Mouse (Mus musculus): ENCODE measurements around the gene Gipc3.

DNA sequence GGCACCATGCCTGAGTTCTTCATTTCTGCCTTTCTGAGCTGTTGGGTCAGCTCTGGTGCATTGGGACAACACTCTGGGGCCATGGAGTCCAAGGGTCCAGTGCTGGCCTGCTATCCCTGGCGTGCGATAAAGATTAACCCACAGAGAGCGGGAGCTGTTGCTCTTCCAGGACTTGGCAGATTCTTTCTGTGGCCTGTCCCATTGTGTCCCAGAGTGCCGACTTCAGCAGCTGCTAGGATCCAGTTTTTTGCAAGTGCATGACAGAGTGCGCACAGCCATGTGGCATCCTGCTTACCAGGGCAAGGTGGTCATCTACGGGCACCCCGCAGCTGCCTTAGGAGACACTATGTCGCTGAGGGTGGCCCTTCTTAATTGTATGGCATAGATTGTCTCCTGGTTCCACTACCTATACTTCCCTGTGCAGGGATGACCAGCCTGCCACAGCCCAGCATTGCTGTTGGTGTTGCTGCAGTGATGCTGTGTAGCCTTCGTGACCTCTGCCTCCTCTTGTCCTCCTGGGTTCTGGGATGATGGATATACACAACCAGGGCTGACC is 42.6 kb downstream of the Gipc3 start:
- TF ChIP-seq POLR2A (IDR thresholded peaks at IDR 0.05; ENCODE audit: borderline replicate concordance, extremely low read depth, insufficient read depth, insufficient read length, poor library complexity, severe bottlenecking) (no peak), CTCF (IDR thresholded peaks at IDR 0.05; ENCODE audit: borderline replicate concordance, extremely low read depth, insufficient read depth, insufficient read length) (no peak)
